Comparison of ENCODE assay signal across 17 mouse cellular contexts in genomic region chr2:152601275-152601960, GRCm38 (mm10). TPM values are rescaled to one million over a fixed set of nuclear protein-coding genes. Genes with fewer than 3 reads are reported as not detected.
DNase-seq lines count a peak whose midpoint lies in the region; ATAC-seq and TF ChIP-seq lines count a peak whose summit lies in the region.
"Had no signal": no experiment of that assay in that cellular context is flagged by ENCODE, and none has a peak within 500 bp of the region (broad histone marks: within the 10 kb centered on the region; RNA-seq: fewer than 3 reads in every experiment).

No protein-coding gene starts in this region.

- no peak for TF ChIP-seq POLR2A in heart, adult 2 months (IDR thresholded peaks at IDR 0.05; ENCODE audit: insufficient read depth, low read depth, low read length)
- no peak for TF ChIP-seq POLR2A in MEL (IDR thresholded peaks at IDR 0.05; ENCODE audit: control insufficient read depth in 1 of 2, insufficient read depth in 1 of 2, low read depth in 1 of 2, low read length in 2 of 2, poor library complexity in 1 of 2)

- no peaks in the 10 kb centered on the region for H3K36me3 ChIP-seq in heart, adult 2 months (ENCODE audit: control insufficient read depth, insufficient read depth, low read length)
- H3K36me3 ChIP-seq in heart, embryonic 11.5 days (ENCODE audit: control insufficient read depth, insufficient read depth, low read length): no peaks in the 10 kb centered on the region
- H3K36me3 ChIP-seq in lung, embryonic 14.5 days (ENCODE audit: insufficient read depth): no peaks in the 10 kb centered on the region
- peaks cover 0 to 3% of the 10 kb centered on the region in 2 experiments; a peak in 2 of 4 replicates for H3K36me3 ChIP-seq in MEL (ENCODE audit: control insufficient read depth in 1 of 2, insufficient read depth in 2 of 2, low read length in 2 of 2)
- H3K36me3 ChIP-seq: liver, embryonic 15.5 days; midbrain, embryonic 10.5 days; neural tube, embryonic 13.5 days had no signal

- no peaks in the 10 kb centered on the region for H3K27me3 ChIP-seq in heart, adult 2 months (ENCODE audit: control insufficient read depth, insufficient read depth, low read length)
- H3K27me3 ChIP-seq in heart, embryonic 11.5 days (ENCODE audit: control insufficient read depth, insufficient read depth, low read length): no peaks in the 10 kb centered on the region
- no peaks in the 10 kb centered on the region for H3K27me3 ChIP-seq in lung, embryonic 14.5 days (ENCODE audit: insufficient read depth, low read length)
- H3K27me3 ChIP-seq in MEL (ENCODE audit: control insufficient read depth in 1 of 2, insufficient read depth in 2 of 2, low read length in 2 of 2): no peaks in the 10 kb centered on the region; a peak in 1 of 4 replicates
- H3K27me3 ChIP-seq: liver, embryonic 15.5 days; neural tube, embryonic 13.5 days had no signal

- no peak for TF ChIP-seq EP300 in heart, adult 2 months (IDR thresholded peaks at IDR 0.05; ENCODE audit: insufficient read depth, low read depth, low read length)
- no peak for TF ChIP-seq EP300 in MEL (IDR thresholded peaks at IDR 0.05; ENCODE audit: low read depth in 1 of 2, low read length in 2 of 2)

- no peak overlapping the region for H3K27ac ChIP-seq in heart, adult 2 months
- no peak overlapping the region for H3K27ac ChIP-seq in heart, embryonic 11.5 days (ENCODE audit: low read depth, low read length)
- H3K27ac ChIP-seq in lung, embryonic 14.5 days (ENCODE audit: low read depth): no peak overlapping the region
- no peak overlapping the region for H3K27ac ChIP-seq in MEL (ENCODE audit: control insufficient read depth, low read depth, low read length)
- H3K27ac ChIP-seq: liver, embryonic 15.5 days; midbrain, embryonic 10.5 days; neural tube, embryonic 13.5 days had no signal

- ATAC-seq in heart, embryonic 11.5 days (replicated peaks; ENCODE audit: insufficient number of reproducible peaks, low FRiP score, low TSS enrichment): no peak
- no peak for ATAC-seq in lung, embryonic 14.5 days (ENCODE audit: insufficient read depth)
- ATAC-seq in megakaryocyte progenitor cell, adult 5-6 weeks (replicated peaks; ENCODE audit: poor library complexity): 0 out of 2 replicates have a peak, but pooled peaks have one; percentile 34
- ATAC-seq: hindbrain, embryonic 16.5 days had no signal

- no peak for TF ChIP-seq RAD21 in MEL (IDR thresholded peaks at IDR 0.05; ENCODE audit: low read depth, low read length)

- DNase-seq in heart, adult 2 months: no peak
- DNase-seq in lung, embryonic 14.5 days: no peak
- DNase-seq in lung, adult 18-20 months: no peak
- no peak for DNase-seq in MEL (ENCODE audit: low read depth, low spot score)
- DNase-seq in urinary bladder, postnatal 25 days (ENCODE audit: low spot score): no peak
- no peak for DNase-seq in frontal cortex, postnatal 10 days (ENCODE audit: low spot score in 2 of 2)
- DNase-seq: gastrocnemius, postnatal 25 days; kidney, postnatal 14 days; right cerebral cortex, postnatal 14 days had no signal

- H3K9me3 ChIP-seq in heart, embryonic 11.5 days (replicated peaks; ENCODE audit: control insufficient read depth, low read length): no peaks in the 10 kb centered on the region
- no peaks in the 10 kb centered on the region for H3K9me3 ChIP-seq in lung, embryonic 14.5 days (ENCODE audit: low read depth, low read length)
- no peaks in the 10 kb centered on the region for H3K9me3 ChIP-seq in MEL (replicated peaks; ENCODE audit: insufficient read depth, low read length)
- H3K9me3 ChIP-seq: liver, embryonic 15.5 days; midbrain, embryonic 10.5 days; neural tube, embryonic 13.5 days had no signal

- 66% methylated on average over 4 of the region's 4 CpGs for WGBS in heart, adult 2 months
- WGBS in heart, embryonic 11.5 days (ENCODE audit: insufficient replicate concordance): 61% methylated on average over 4 of the region's 4 CpGs
- 67% methylated on average over 4 of the region's 4 CpGs for WGBS in lung, embryonic 14.5 days

- intact Hi-C loops in heart, adult 2 months (cut with DNase I): loop anchor here (5.0 kb wide), 1 partner anchor 129 kb away; no protein-coding TSS in a partner anchor

- peak; percentile 37 for TF ChIP-seq CTCF in heart, adult 2 months (IDR thresholded peaks at IDR 0.05)
- peak; percentile 53 for TF ChIP-seq CTCF in lung, embryonic 14.5 days (IDR thresholded peaks at IDR 0.05; ENCODE audit: low read depth)
- TF ChIP-seq CTCF in MEL (IDR thresholded peaks at IDR 0.05 in 2 of 3, conservative IDR thresholded peaks at IDR 0.05 in 1 of 3; ENCODE audit: control insufficient read depth in 1 of 3, insufficient read depth in 1 of 3, low read depth in 2 of 3, low read length in 3 of 3, poor library complexity in 1 of 3, severe bottlenecking in 1 of 3): peak; percentile 31 to 54 (median 37); a peak in 5 of 6 replicates

- no peak overlapping the region for H3K9ac ChIP-seq in heart, adult 2 months (ENCODE audit: low read depth, low read length)
- no peak overlapping the region for H3K9ac ChIP-seq in heart, embryonic 11.5 days (ENCODE audit: low read depth, low read length)
- H3K9ac ChIP-seq in lung, embryonic 14.5 days: no peak overlapping the region
- H3K9ac ChIP-seq in MEL (ENCODE audit: control insufficient read depth, low read depth, low read length, poor library complexity, severe bottlenecking): no peak overlapping the region
- H3K9ac ChIP-seq: liver, embryonic 15.5 days; neural tube, embryonic 13.5 days had no signal

- H3K4me1 ChIP-seq in heart, adult 2 months (ENCODE audit: control insufficient read depth, insufficient read depth, low read length): no peaks in the 10 kb centered on the region
- no peaks in the 10 kb centered on the region for H3K4me1 ChIP-seq in heart, embryonic 11.5 days (ENCODE audit: control insufficient read depth, insufficient read depth, low read length)
- H3K4me1 ChIP-seq in lung, embryonic 14.5 days (ENCODE audit: insufficient read depth): no peaks in the 10 kb centered on the region
- peaks cover 0 to 7% of the 10 kb centered on the region in 2 experiments; a peak in 1 of 4 replicates for H3K4me1 ChIP-seq in MEL (ENCODE audit: control insufficient read depth in 1 of 2, insufficient read depth in 2 of 2, low read length in 2 of 2)
- H3K4me1 ChIP-seq: liver, embryonic 15.5 days; midbrain, embryonic 10.5 days; neural tube, embryonic 13.5 days had no signal

- H3K79me2 ChIP-seq in heart, adult 2 months (replicated peaks; ENCODE audit: control insufficient read depth, insufficient read depth, low read length): no peaks in the 10 kb centered on the region
- no peaks in the 10 kb centered on the region for H3K79me2 ChIP-seq in MEL (ENCODE audit: control insufficient read depth, insufficient read depth, low read length, poor library complexity)

- no peak overlapping the region for H3K4me2 ChIP-seq in heart, embryonic 11.5 days
- H3K4me2 ChIP-seq in lung, embryonic 14.5 days: no peak overlapping the region
- H3K4me2 ChIP-seq: liver, embryonic 15.5 days; neural tube, embryonic 13.5 days had no signal

- no peak overlapping the region for H3K4me3 ChIP-seq in heart, adult 2 months
- H3K4me3 ChIP-seq in heart, embryonic 11.5 days (ENCODE audit: low read depth, low read length): no peak overlapping the region
- H3K4me3 ChIP-seq in lung, embryonic 14.5 days (ENCODE audit: low read depth, low read length): no peak overlapping the region
- no peak overlapping the region for H3K4me3 ChIP-seq in MEL (ENCODE audit: control insufficient read depth in 1 of 2, insufficient read depth in 1 of 2, low read depth in 2 of 2, low read length in 2 of 2)
- H3K4me3 ChIP-seq: liver, embryonic 15.5 days; midbrain, embryonic 10.5 days; neural tube, embryonic 13.5 days had no signal

RNA-seq across cellular contexts. Expression of gene Defb45, which starts 2.2 kb away (rescaled TPM):
- not detected for total RNA-seq in heart, adult 2 months (2021)
- not detected in 2 replicates for polyA plus RNA-seq in heart, adult 2 months (2012; rRNA removed)
- not detected in 2 replicates for polyA plus RNA-seq in heart, embryonic 11.5 days (2014; fragmentation: Nextera tagmentation; extraction: Ambion mirVana)
- polyA plus RNA-seq in lung, embryonic 14.5 days (2014; fragmentation: Nextera tagmentation; extraction: Ambion mirVana): not detected in 2 replicates
- not detected in 2 replicates for total RNA-seq in MEL (2012; rRNA removed)
- not detected for polyA plus RNA-seq in MEL (2012; ENCODE audit: insufficient read depth in 1 of 2, insufficient read length in 2 of 2, low read depth in 1 of 2, low replicate concordance in 2 of 2, missing spikeins in 1 of 2)
- total RNA-seq in megakaryocyte progenitor cell, adult 5-6 weeks (2015): not detected in 2 replicates
- not detected in 2 replicates for total RNA-seq in megakaryocyte progenitor cell, adult 5-6 weeks (2017)
- total RNA-seq: gastrocnemius, postnatal 25 days; left cerebral cortex, adult 18-20 months had no signal
- polyA plus RNA-seq: heart, embryonic 16.5 days; hindbrain, embryonic 16.5 days; liver, embryonic 15.5 days; midbrain, embryonic 10.5 days; neural tube, embryonic 13.5 days had no signal

RNA-seq across cellular contexts. Expression of gene Defb36, which starts 2.7 kb away (rescaled TPM):
- not detected for total RNA-seq in heart, adult 2 months (2021)
- polyA plus RNA-seq in heart, adult 2 months (2012; rRNA removed): not detected in 2 replicates
- polyA plus RNA-seq in heart, embryonic 11.5 days (2014; fragmentation: Nextera tagmentation; extraction: Ambion mirVana): not detected in 2 replicates
- not detected in 2 replicates for polyA plus RNA-seq in lung, embryonic 14.5 days (2014; fragmentation: Nextera tagmentation; extraction: Ambion mirVana)
- not detected in 2 replicates for total RNA-seq in MEL (2012; rRNA removed)
- not detected for polyA plus RNA-seq in MEL (2012; ENCODE audit: insufficient read depth in 1 of 2, insufficient read length in 2 of 2, low read depth in 1 of 2, low replicate concordance in 2 of 2, missing spikeins in 1 of 2)
- total RNA-seq in megakaryocyte progenitor cell, adult 5-6 weeks (2015): not detected in 2 replicates
- total RNA-seq in megakaryocyte progenitor cell, adult 5-6 weeks (2017): not detected in 2 replicates
- total RNA-seq: gastrocnemius, postnatal 25 days; left cerebral cortex, adult 18-20 months had no signal
- polyA plus RNA-seq: heart, embryonic 16.5 days; hindbrain, embryonic 16.5 days; liver, embryonic 15.5 days; midbrain, embryonic 10.5 days; neural tube, embryonic 13.5 days had no signal

RNA-seq across cellular contexts. Expression of gene Defb19, which starts 21.3 kb away (rescaled TPM):
- not detected for total RNA-seq in heart, adult 2 months (2021)
- polyA plus RNA-seq in heart, adult 2 months (2012; rRNA removed): 0.43 and 0.97 TPM in 2 replicates
- polyA plus RNA-seq in heart, embryonic 11.5 days (2014; fragmentation: Nextera tagmentation; extraction: Ambion mirVana): 1.5 TPM in 1 of 2 replicates, not detected in the other
- not detected in 2 replicates for polyA plus RNA-seq in lung, embryonic 14.5 days (2014; fragmentation: Nextera tagmentation; extraction: Ambion mirVana)
- total RNA-seq in MEL (2012; rRNA removed): not detected in 2 replicates
- polyA plus RNA-seq in MEL (2012; ENCODE audit: insufficient read depth in 1 of 2, insufficient read length in 2 of 2, low read depth in 1 of 2, low replicate concordance in 2 of 2, missing spikeins in 1 of 2): not detected
- total RNA-seq in megakaryocyte progenitor cell, adult 5-6 weeks (2015): not detected in 2 replicates
- not detected in 2 replicates for total RNA-seq in megakaryocyte progenitor cell, adult 5-6 weeks (2017)
- total RNA-seq: gastrocnemius, postnatal 25 days; left cerebral cortex, adult 18-20 months had no signal
- polyA plus RNA-seq: hindbrain, embryonic 16.5 days; midbrain, embryonic 10.5 days; neural tube, embryonic 13.5 days had no signal

RNA-seq across cellular contexts. Expression of gene Defb25, which starts 21.4 kb away (rescaled TPM):
- not detected for total RNA-seq in heart, adult 2 months (2021)
- not detected in 2 replicates for polyA plus RNA-seq in heart, adult 2 months (2012; rRNA removed)
- polyA plus RNA-seq in heart, embryonic 11.5 days (2014; fragmentation: Nextera tagmentation; extraction: Ambion mirVana): 1.2 and 1.4 TPM in 2 replicates
- 0.86 and 1.5 TPM in 2 replicates for polyA plus RNA-seq in lung, embryonic 14.5 days (2014; fragmentation: Nextera tagmentation; extraction: Ambion mirVana)
- not detected in 2 replicates for total RNA-seq in MEL (2012; rRNA removed)
- polyA plus RNA-seq in MEL (2012; ENCODE audit: insufficient read depth in 1 of 2, insufficient read length in 2 of 2, low read depth in 1 of 2, low replicate concordance in 2 of 2, missing spikeins in 1 of 2): not detected
- not detected in 2 replicates for total RNA-seq in megakaryocyte progenitor cell, adult 5-6 weeks (2015)
- total RNA-seq in megakaryocyte progenitor cell, adult 5-6 weeks (2017): not detected in 2 replicates
- total RNA-seq: gastrocnemius, postnatal 25 days; left cerebral cortex, adult 18-20 months had no signal
- polyA plus RNA-seq: hindbrain, embryonic 16.5 days; liver, embryonic 15.5 days; midbrain, embryonic 10.5 days; neural tube, embryonic 13.5 days had no signal

RNA-seq across cellular contexts. Expression of gene Rem1, which starts 25.3 kb away (rescaled TPM):
- total RNA-seq in heart, adult 2 months (2021): 1 to 10 TPM; 5.8 to 7.1 TPM
- polyA plus RNA-seq in heart, adult 2 months (2012; rRNA removed): 5.6 and 7.1 TPM in 2 replicates
- 5.8 and 6.1 TPM in 2 replicates for polyA plus RNA-seq in heart, embryonic 11.5 days (2014; fragmentation: Nextera tagmentation; extraction: Ambion mirVana)
- polyA plus RNA-seq in lung, embryonic 14.5 days (2014; fragmentation: Nextera tagmentation; extraction: Ambion mirVana): 6.2 TPM in 2 replicates
- not detected in 2 replicates for total RNA-seq in MEL (2012; rRNA removed)
- not detected for polyA plus RNA-seq in MEL (2012; ENCODE audit: insufficient read depth in 1 of 2, insufficient read length in 2 of 2, low read depth in 1 of 2, low replicate concordance in 2 of 2, missing spikeins in 1 of 2)
- 1.2 TPM in 1 of 2 replicates, not detected in the other for total RNA-seq in megakaryocyte progenitor cell, adult 5-6 weeks (2015)
- 0.10 and 0.87 TPM in 2 replicates for total RNA-seq in megakaryocyte progenitor cell, adult 5-6 weeks (2017)
